Mouse (Mus musculus) G1E (cell line): ENCODE data around the gene Sis. TPM values are rescaled to one million over a fixed set of nuclear protein-coding genes. Genes with fewer than 3 reads are reported as not detected.

Source experiments
- ATAC-seq: 2 replicates; pipeline ENCODE4 v1.8.0; 2016; ENCODE audit warnings: mild to moderate bottlenecking; ENCODE audit not compliant: insufficient number of reproducible peaks, poor library complexity, low FRiP score, severe bottlenecking; ENCODE audit errors: extremely low read depth
- DNase-seq: peaks from one replicate; pipeline ENCODE4 v3.0.0; 2012; ENCODE audit warnings: low spot score
- H3K27me3 ChIP-seq: 2 replicates; pipeline ENCODE4 v1.6.1; 2012; ENCODE audit warnings: mild to moderate bottlenecking, low read length, inconsistent platforms; ENCODE audit not compliant: insufficient read depth
- H3K36me3 ChIP-seq: replicated peaks from 2 replicates; pipeline ENCODE3; 2012; ENCODE audit warnings: mild to moderate bottlenecking, inconsistent platforms
- H3K4me1 ChIP-seq: 2 replicates; pipeline ENCODE4 v1.6.1; 2012; ENCODE audit warnings: low read depth, low read length, inconsistent platforms, mixed read lengths; ENCODE audit not compliant: insufficient read depth
- H3K4me3 ChIP-seq: 2 replicates; pipeline ENCODE4 v1.5.1; 2012; ENCODE audit warnings: low read depth, mild to moderate bottlenecking, inconsistent platforms, low read length, moderate library complexity, mixed read lengths
- H3K9me3 ChIP-seq: replicated peaks from 2 replicates; pipeline ENCODE4 v1.6.1; 2012; ENCODE audit warnings: inconsistent platforms
- CTCF ChIP-seq: IDR thresholded peaks from 2 replicates; pipeline ENCODE4 v1.5.1; 2012; ENCODE audit warnings: low read depth, low read length, inconsistent platforms, mixed read lengths
- GATA1 ChIP-seq: IDR thresholded peaks from 2 replicates; pipeline ENCODE4 v1.6.1; 2012; ENCODE audit warnings: borderline replicate concordance, low read length, inconsistent platforms, mixed read lengths
- GATA2 ChIP-seq: IDR thresholded peaks from 2 replicates; pipeline ENCODE4 v1.6.1; 2012; ENCODE audit warnings: low read depth, low read length, inconsistent platforms, borderline replicate concordance
- POLR2AphosphoS5 ChIP-seq: IDR thresholded peaks from 2 replicates; pipeline ENCODE4 v1.6.1; 2012; ENCODE audit warnings: low read depth, low read length, inconsistent platforms; ENCODE audit not compliant: insufficient replicate concordance
- TAL1 ChIP-seq: conservative IDR thresholded peaks from 2 replicates; pipeline ENCODE4 v1.6.1; 2012; ENCODE audit warnings: low read depth, low read length, inconsistent platforms, mixed read lengths
- polyA plus RNA-seq: library from polyadenylated mRNA; stranded (reverse); fragments of >175 nt; gene quantifications from 2 replicates; pipeline ENCODE4 v1.2.3, GENCODE M21; 2012
- total RNA-seq, 2 experiments: library from RNA; stranded (forward) in 1 of 2; stranded (reverse) in 1 of 2; fragments of 200-1000 nt in 1 of 2; fragments of >200 nt in 1 of 2; fragmentation: Nextera tagmentation in 1 of 2; gene quantifications; 2 replicates each; pipeline ENCODE4 v1.2.3; 2014 to 2017

Sis gene
- total RNA-seq (2014; fragmentation: Nextera tagmentation) (10.2 and 12.5 TPM in 2 replicates), total RNA-seq (2017) (3.2 and 3.5 TPM in 2 replicates), polyA plus RNA-seq (0.12 and 0.14 TPM in 2 replicates)

DNA sequence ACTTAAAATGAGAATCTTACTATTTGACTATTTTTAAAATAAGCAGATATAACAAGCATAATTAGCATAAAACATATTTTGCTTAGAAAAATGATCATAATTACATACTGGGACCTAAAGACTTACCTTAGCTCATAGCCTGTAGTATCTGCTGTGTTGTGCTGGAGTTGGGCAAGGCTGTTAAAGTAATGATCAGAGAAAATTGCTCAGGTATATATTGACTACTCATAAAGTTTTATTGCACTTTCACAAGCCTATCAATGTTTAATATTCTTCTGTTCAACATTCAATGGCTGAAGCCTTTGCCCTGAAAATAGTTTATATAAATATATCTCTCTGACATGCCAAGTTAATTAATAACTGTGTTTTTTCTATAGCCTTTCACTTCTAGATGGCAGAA lies at the start of gene Sis:
Gene Sis (minus strand): TSS at position 189 of the 400 bp plus-strand sequence.
- Histone ChIP-seq H3K9me3 (no peaks in the 10 kb centered on the region), H3K4me1 (no peaks in the 10 kb centered on the region), H3K36me3 (no peaks in the 10 kb centered on the region), H3K27me3 (no peaks in the 10 kb centered on the region), H3K4me3 (no peak within 1 kb of the TSS)
- TF ChIP-seq CTCF = no peak
- no peak for TF ChIP-seq TAL1
- no peak for TF ChIP-seq POLR2AphosphoS5
- no peak for TF ChIP-seq GATA1
- no peak for TF ChIP-seq GATA2
- no peak for ATAC-seq
- DNase-seq = no peak

DNA sequence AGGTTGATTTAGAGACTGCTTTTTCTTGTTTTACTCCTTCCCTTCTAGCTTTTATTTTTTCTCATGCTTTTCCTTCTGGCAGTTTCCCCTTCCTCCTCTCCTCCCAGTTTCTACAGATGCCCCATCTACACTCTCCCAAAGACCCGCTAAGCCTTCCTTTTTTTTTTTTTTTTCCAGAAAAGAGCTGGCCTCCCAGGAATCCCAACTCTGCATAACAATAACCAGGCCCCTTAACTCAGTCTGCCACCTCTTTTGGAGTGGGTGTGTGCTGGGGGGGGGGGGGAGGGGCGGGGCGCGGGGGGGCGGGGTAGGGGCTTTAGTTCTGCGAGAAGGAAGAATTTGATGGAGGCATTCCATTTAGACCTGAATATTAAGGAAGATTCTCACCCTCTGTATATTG lies 38.4 kb upstream of the Sis start:
- H3K9me3 ChIP-seq = no peaks in the 10 kb centered on the region
- no peaks in the 10 kb centered on the region for H3K36me3 ChIP-seq
- no peak for DNase-seq
- no peaks in the 10 kb centered on the region for H3K4me1 ChIP-seq
- H3K27me3 ChIP-seq = no peaks in the 10 kb centered on the region
- no peak overlapping the region for H3K4me3 ChIP-seq
- TF ChIP-seq GATA1 (no peak), TAL1 (no peak), CTCF (no peak), GATA2 (no peak), POLR2AphosphoS5 (no peak)
- no peak for ATAC-seq

DNA sequence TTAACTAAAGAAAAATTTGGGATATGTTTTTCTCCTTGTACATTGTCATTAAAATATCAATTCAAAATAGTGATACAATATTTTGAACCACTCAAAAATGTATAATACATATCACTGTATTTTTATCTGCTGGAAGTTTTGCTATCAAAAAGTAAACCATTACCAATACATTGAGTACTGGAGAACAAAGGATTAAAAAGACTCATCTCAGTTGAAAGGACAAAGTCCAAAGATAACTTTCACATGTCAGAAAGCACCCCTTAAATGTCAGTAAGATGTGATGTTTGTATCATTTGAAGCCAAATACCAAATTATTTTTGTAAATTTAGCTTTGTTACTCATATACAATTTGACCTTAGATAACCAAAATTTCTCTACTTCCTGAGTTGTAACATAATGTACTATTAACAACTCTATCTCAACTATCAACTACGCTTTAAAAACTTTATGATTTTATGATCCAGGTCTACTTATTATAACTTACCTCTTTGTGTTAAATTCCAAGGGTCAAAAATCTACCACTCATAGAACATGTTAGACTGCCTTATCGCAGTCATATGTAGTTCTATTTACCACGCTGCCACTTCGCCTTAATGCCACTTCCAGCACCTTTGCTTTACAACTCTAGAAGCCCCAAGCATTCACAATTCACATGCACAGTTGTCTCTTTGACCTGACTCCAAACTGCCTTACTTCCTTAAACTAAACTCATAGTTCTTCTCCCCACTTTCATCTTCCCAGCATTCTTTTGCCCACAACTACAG lies 35.5 kb upstream of the Sis start:
- no peaks in the 10 kb centered on the region for H3K36me3 ChIP-seq
- DNase-seq (no peak), ATAC-seq (no peak)
- H3K4me3 ChIP-seq = no peak overlapping the region
- no peak for TF ChIP-seq CTCF
- TF ChIP-seq GATA2 = no peak
- no peak for TF ChIP-seq TAL1
- no peak for TF ChIP-seq GATA1
- no peak for TF ChIP-seq POLR2AphosphoS5
- no peaks in the 10 kb centered on the region for H3K9me3 ChIP-seq
- no peaks in the 10 kb centered on the region for H3K27me3 ChIP-seq
- no peaks in the 10 kb centered on the region for H3K4me1 ChIP-seq

DNA sequence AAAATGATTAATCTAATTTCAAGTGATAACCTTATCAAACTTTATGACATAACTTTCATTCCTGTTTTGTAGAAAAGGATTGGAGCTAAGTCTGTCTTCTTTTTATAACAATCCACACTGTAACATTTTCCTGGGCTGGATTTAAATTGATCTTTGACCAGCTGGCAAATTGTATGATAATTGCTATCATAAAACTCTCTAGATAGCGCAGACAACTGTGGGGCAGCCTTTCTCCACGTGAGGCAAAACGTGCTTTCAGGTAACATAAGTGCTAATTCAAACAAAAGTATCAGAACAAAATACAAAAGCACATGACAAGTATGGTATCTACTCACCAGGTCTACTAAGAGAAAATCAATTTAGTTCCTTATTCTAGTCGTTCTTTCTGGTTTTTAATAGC lies 29.9 kb upstream of the Sis start:
- TF ChIP-seq TAL1 (no peak), GATA1 (no peak), POLR2AphosphoS5 (no peak), GATA2 (no peak), CTCF (no peak)
- Histone ChIP-seq H3K36me3 (no peaks in the 10 kb centered on the region), H3K9me3 (no peaks in the 10 kb centered on the region), H3K4me1 (no peaks in the 10 kb centered on the region), H3K4me3 (no peak overlapping the region), H3K27me3 (no peaks in the 10 kb centered on the region)
- ATAC-seq (no peak), DNase-seq (no peak)

DNA sequence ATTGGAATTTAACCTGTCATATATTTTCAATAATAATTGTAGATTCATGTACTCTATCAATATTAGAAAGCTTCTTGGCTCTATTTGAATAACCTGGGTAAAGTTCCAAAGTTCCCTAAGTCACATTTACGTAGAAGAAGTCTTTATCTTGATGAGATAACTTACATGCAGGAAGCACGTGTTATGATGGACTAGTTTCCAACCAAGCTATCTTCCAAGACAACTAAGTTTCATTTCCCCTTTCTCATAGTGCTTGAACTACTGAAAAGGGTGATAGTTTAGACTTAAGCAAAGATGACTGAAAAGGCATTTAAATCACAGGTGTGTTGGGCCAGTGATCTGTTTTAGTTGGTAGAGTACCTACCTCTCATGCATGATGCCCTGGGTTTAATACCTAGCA lies 23.3 kb upstream of the Sis start:
- H3K4me1 ChIP-seq = no peaks in the 10 kb centered on the region
- ATAC-seq (peak; percentile 30), DNase-seq (no peak)
- H3K36me3 ChIP-seq = no peaks in the 10 kb centered on the region
- no peak for TF ChIP-seq TAL1
- TF ChIP-seq POLR2AphosphoS5 = no peak
- TF ChIP-seq GATA2 = no peak
- no peak for TF ChIP-seq CTCF
- TF ChIP-seq GATA1 = no peak
- no peaks in the 10 kb centered on the region for H3K9me3 ChIP-seq
- H3K27me3 ChIP-seq = no peaks in the 10 kb centered on the region
- H3K4me3 ChIP-seq = no peak overlapping the region

DNA sequence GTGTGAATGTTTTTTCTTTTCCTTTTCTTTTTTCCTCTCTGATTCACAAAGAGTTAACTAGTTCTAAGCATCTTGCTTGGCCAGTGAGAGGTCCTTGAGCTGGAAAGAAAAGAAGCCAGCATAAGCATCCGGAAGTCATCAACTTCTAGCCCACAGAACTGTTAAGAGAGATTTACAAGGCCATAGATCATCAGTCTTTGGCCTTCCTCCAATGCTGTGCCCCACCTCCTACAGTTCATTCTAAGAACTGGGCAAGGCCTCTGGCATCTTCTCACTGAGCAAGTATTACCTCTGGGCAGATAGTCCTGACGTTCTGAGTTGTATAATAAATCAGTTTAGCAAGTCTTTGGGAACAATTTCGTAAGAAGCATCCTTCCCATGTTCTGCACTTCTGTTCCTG lies 8.9 kb upstream of the Sis start:
- Histone ChIP-seq H3K27me3 (no peaks in the 10 kb centered on the region), H3K4me3 (no peak overlapping the region), H3K9me3 (no peaks in the 10 kb centered on the region), H3K4me1 (no peaks in the 10 kb centered on the region), H3K36me3 (no peaks in the 10 kb centered on the region)
- DNase-seq (no peak), ATAC-seq (no peak)
- TF ChIP-seq POLR2AphosphoS5 (no peak), GATA2 (no peak), CTCF (no peak), TAL1 (no peak), GATA1 (no peak)
